7 mouse cellular contexts compared by ENCODE assay signal in the genomic region with DNA sequence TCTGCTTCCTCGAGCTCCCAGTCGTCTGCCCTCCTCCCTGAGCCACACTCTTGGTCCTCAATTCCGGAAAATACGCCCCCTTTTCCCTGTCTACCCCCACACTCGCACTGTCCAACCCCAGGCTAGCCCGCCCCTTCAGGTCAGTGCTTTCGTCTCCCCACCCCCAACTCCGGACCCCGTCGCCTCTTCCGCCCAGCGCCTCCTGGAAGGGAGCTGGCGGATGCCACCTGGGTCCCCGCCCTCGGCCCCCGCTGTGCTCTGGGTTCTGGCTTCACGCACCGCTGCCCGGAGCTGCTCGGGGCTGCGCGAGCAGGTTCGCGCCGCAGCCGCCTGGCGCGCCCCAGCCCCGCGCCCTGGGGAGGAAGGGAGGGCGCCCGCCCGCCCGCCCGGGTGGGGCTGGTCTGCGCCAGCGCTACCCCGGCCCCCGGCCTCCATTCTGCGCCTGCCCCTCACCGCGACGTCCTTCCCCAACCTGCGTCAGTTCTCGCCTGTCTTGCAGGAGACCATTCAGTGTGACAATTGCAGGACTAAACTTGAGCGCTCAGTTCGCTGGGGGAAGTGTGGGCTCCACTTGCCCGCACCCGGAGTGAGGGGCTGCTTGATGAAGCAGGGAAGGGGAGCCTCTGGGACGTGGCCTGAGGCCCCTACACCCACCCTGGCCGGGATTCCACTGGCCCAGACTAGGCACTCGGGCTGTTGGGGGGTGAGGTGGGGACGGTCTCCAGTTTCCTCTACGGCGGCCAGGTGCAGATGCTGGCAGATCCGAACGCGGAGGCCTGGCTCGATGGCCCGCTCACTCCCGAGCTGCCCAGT. TPM values are rescaled to one million over a fixed set of nuclear protein-coding genes. Genes with fewer than 3 reads are reported as not detected.
DNase-seq lines count a peak whose midpoint lies in the region; ATAC-seq and TF ChIP-seq lines count a peak whose summit lies in the region.

No protein-coding gene starts in this region.

- H3K4me2 ChIP-seq in forebrain, embryonic 12.5 days, result peak overlapping the region; percentile 97
- peak overlapping the region; percentile 97 for H3K4me2 ChIP-seq in hindbrain, embryonic 11.5 days (replicated peaks; ENCODE audit: low read depth, low read length)
- H3K4me2 ChIP-seq in limb, embryonic 14.5 days (replicated peaks; ENCODE audit: low read depth, low read length, severe bottlenecking), result peak overlapping the region; percentile 94
- peak overlapping the region; percentile 78 for H3K4me2 ChIP-seq in midbrain, embryonic 13.5 days (replicated peaks)

- DNase-seq in MN1 (ENCODE audit: low spot score), result peak; percentile 88
- DNase-seq in hindbrain, embryonic 11.5 days (ENCODE audit: low spot score), result peak; percentile 58
- peak; percentile 54 for DNase-seq in limb, embryonic 14.5 days (ENCODE audit: low spot score)
- DNase-seq in spleen, postnatal 4 days (ENCODE audit: low spot score in 2 of 2), result peak; percentile 78 to 88

- peaks cover 20% of the 10 kb centered on the region for H3K4me1 ChIP-seq in brown adipose tissue, adult 24 weeks (ENCODE audit: control insufficient read depth, insufficient read depth, insufficient read length, low read length)
- H3K4me1 ChIP-seq in forebrain, embryonic 12.5 days, result peaks cover 25% of the 10 kb centered on the region
- H3K4me1 ChIP-seq in hindbrain, embryonic 11.5 days (replicated peaks; ENCODE audit: control insufficient read depth, insufficient read depth, low read length), result peaks cover 10% of the 10 kb centered on the region
- H3K4me1 ChIP-seq in limb, embryonic 14.5 days (ENCODE audit: control insufficient read depth, insufficient read depth, low read length), result peaks cover 15% of the 10 kb centered on the region
- H3K4me1 ChIP-seq in midbrain, embryonic 13.5 days (replicated peaks), result peaks cover 29% of the 10 kb centered on the region

- H3K9ac ChIP-seq in forebrain, embryonic 12.5 days, result peak overlapping the region; percentile 65
- H3K9ac ChIP-seq in hindbrain, embryonic 11.5 days (ENCODE audit: low read depth, low read length), result peak overlapping the region; percentile 47; the same call in 1 of the 2 replicates
- H3K9ac ChIP-seq in limb, embryonic 14.5 days (ENCODE audit: low read depth, low read length, severe bottlenecking), result peak overlapping the region; percentile 68
- peak overlapping the region; percentile 51 for H3K9ac ChIP-seq in midbrain, embryonic 13.5 days (replicated peaks)

- ATAC-seq in forebrain, embryonic 12.5 days (ENCODE audit: low FRiP score), result peak; percentile 33
- peak; percentile 53 for ATAC-seq in hindbrain, embryonic 11.5 days (ENCODE audit: low FRiP score)
- peak; percentile 58 for ATAC-seq in limb, embryonic 14.5 days (ENCODE audit: low FRiP score, low read depth)
- ATAC-seq in midbrain, embryonic 13.5 days, result peak; percentile 24

- under 1% methylated on average over 53 of the region's 61 CpGs for WGBS in forebrain, embryonic 12.5 days
- under 1% methylated on average over 55 of the region's 61 CpGs for WGBS in hindbrain, embryonic 11.5 days
- under 1% methylated on average over 42 of the region's 61 CpGs for WGBS in limb, embryonic 14.5 days
- under 1% methylated on average over 47 of the region's 61 CpGs for WGBS in midbrain, embryonic 13.5 days

- no peaks in the 10 kb centered on the region for H3K9me3 ChIP-seq in forebrain, embryonic 12.5 days
- no peaks in the 10 kb centered on the region for H3K9me3 ChIP-seq in hindbrain, embryonic 11.5 days (ENCODE audit: control insufficient read depth, low read length)
- no peaks in the 10 kb centered on the region for H3K9me3 ChIP-seq in limb, embryonic 14.5 days (ENCODE audit: control insufficient read depth, low read length)
- no peaks in the 10 kb centered on the region for H3K9me3 ChIP-seq in midbrain, embryonic 13.5 days

- H3K4me3 ChIP-seq in brown adipose tissue, adult 24 weeks (ENCODE audit: insufficient read depth, low read depth, low read length), result peak overlapping the region; percentile 85
- peak overlapping the region; percentile 57 for H3K4me3 ChIP-seq in forebrain, embryonic 12.5 days (replicated peaks)
- peak overlapping the region; percentile 56 for H3K4me3 ChIP-seq in hindbrain, embryonic 11.5 days (ENCODE audit: low read depth, low read length)
- H3K4me3 ChIP-seq in limb, embryonic 14.5 days (replicated peaks; ENCODE audit: low read length), result peak overlapping the region; percentile 73
- peak overlapping the region; percentile 48 for H3K4me3 ChIP-seq in midbrain, embryonic 13.5 days (replicated peaks)

- peak overlapping the region; percentile 47 for H3K27ac ChIP-seq in brown adipose tissue, adult 24 weeks (replicated peaks; ENCODE audit: low read depth, low read length)
- H3K27ac ChIP-seq in forebrain, embryonic 12.5 days, result no peak overlapping the region
- H3K27ac ChIP-seq in hindbrain, embryonic 11.5 days (ENCODE audit: low read depth, low read length), result no peak overlapping the region
- peak overlapping the region; percentile 84 for H3K27ac ChIP-seq in limb, embryonic 14.5 days (replicated peaks; ENCODE audit: low read depth, low read length)
- H3K27ac ChIP-seq in midbrain, embryonic 13.5 days, result no peak overlapping the region

- peaks cover 53% of the 10 kb centered on the region for H3K27me3 ChIP-seq in forebrain, embryonic 12.5 days
- H3K27me3 ChIP-seq in hindbrain, embryonic 11.5 days (ENCODE audit: control insufficient read depth, insufficient read depth, low read length), result peaks cover 17% of the 10 kb centered on the region
- H3K27me3 ChIP-seq in limb, embryonic 14.5 days (ENCODE audit: control insufficient read depth, insufficient read depth, low read length), result no peaks in the 10 kb centered on the region
- H3K27me3 ChIP-seq in midbrain, embryonic 13.5 days, result peaks cover 35% of the 10 kb centered on the region

- no peaks in the 10 kb centered on the region for H3K36me3 ChIP-seq in forebrain, embryonic 12.5 days (replicated peaks)
- H3K36me3 ChIP-seq in hindbrain, embryonic 11.5 days (ENCODE audit: control insufficient read depth, insufficient read depth, low read length), result no peaks in the 10 kb centered on the region
- no peaks in the 10 kb centered on the region for H3K36me3 ChIP-seq in limb, embryonic 14.5 days (ENCODE audit: control insufficient read depth, insufficient read depth, low read length)
- no peaks in the 10 kb centered on the region for H3K36me3 ChIP-seq in midbrain, embryonic 13.5 days

- 0 out of 2 replicates have a peak, but pooled peaks have one; percentile 13 for TF ChIP-seq POLR2A in limb, embryonic 14.5 days (IDR thresholded peaks at IDR 0.05; ENCODE audit: borderline replicate concordance, extremely low read depth, insufficient read depth, insufficient read length)

RNA-seq across cellular contexts. Expression of gene Tfeb, which starts 1.4 kb away (rescaled TPM):
- 8.7 and 14.8 TPM in 2 replicates for polyA plus RNA-seq in brown adipose tissue, adult 24 weeks (2012; ENCODE audit: insufficient read depth, insufficient read length, missing spikeins)
- polyA plus RNA-seq in forebrain, embryonic 12.5 days (2016; fragmentation: Nextera tagmentation; extraction: Ambion mirVana), result 1.7 and 2.4 TPM in 2 replicates
- 2.5 TPM in 2 replicates for polyA plus RNA-seq in hindbrain, embryonic 11.5 days (2014; fragmentation: Nextera tagmentation; extraction: Ambion mirVana)
- 12.2 and 13.2 TPM in 2 replicates for polyA plus RNA-seq in limb, embryonic 14.5 days (2012; rRNA removed)
- polyA plus RNA-seq in limb, embryonic 14.5 days (2014; fragmentation: Nextera tagmentation; extraction: Ambion mirVana), result 10.6 and 11.5 TPM in 2 replicates
- polyA plus RNA-seq in midbrain, embryonic 13.5 days (2015; fragmentation: Nextera tagmentation; extraction: Ambion mirVana), result 1.8 and 2.0 TPM in 2 replicates

RNA-seq across cellular contexts. Expression of gene Pgc, which starts 11.6 kb away (rescaled TPM):
- polyA plus RNA-seq in brown adipose tissue, adult 24 weeks (2012; ENCODE audit: insufficient read depth, insufficient read length, missing spikeins), result not detected in 2 replicates
- polyA plus RNA-seq in forebrain, embryonic 12.5 days (2016; fragmentation: Nextera tagmentation; extraction: Ambion mirVana), result not detected in 2 replicates
- polyA plus RNA-seq in hindbrain, embryonic 11.5 days (2014; fragmentation: Nextera tagmentation; extraction: Ambion mirVana), result not detected in 2 replicates
- polyA plus RNA-seq in limb, embryonic 14.5 days (2012; rRNA removed), result 0.55 and 1.4 TPM in 2 replicates
- polyA plus RNA-seq in limb, embryonic 14.5 days (2014; fragmentation: Nextera tagmentation; extraction: Ambion mirVana), result 0.18 and 0.23 TPM in 2 replicates
- not detected in 2 replicates for polyA plus RNA-seq in midbrain, embryonic 13.5 days (2015; fragmentation: Nextera tagmentation; extraction: Ambion mirVana)

RNA-seq across cellular contexts. Expression of gene Prickle4, which starts 43.7 kb away (rescaled TPM):
- 3.5 and 3.6 TPM in 2 replicates for polyA plus RNA-seq in brown adipose tissue, adult 24 weeks (2012; ENCODE audit: insufficient read depth, insufficient read length, missing spikeins)
- polyA plus RNA-seq in forebrain, embryonic 12.5 days (2016; fragmentation: Nextera tagmentation; extraction: Ambion mirVana), result 0.91 and 1.0 TPM in 2 replicates
- 0.32 and 1.8 TPM in 2 replicates for polyA plus RNA-seq in hindbrain, embryonic 11.5 days (2014; fragmentation: Nextera tagmentation; extraction: Ambion mirVana)
- polyA plus RNA-seq in limb, embryonic 14.5 days (2012; rRNA removed), result 0.52 and 1.9 TPM in 2 replicates
- 1.3 TPM in 2 replicates for polyA plus RNA-seq in limb, embryonic 14.5 days (2014; fragmentation: Nextera tagmentation; extraction: Ambion mirVana)
- 1.0 TPM in 2 replicates for polyA plus RNA-seq in midbrain, embryonic 13.5 days (2015; fragmentation: Nextera tagmentation; extraction: Ambion mirVana)

RNA-seq across cellular contexts. Expression of gene Gm21981, which starts 44.0 kb away (rescaled TPM):
- polyA plus RNA-seq in brown adipose tissue, adult 24 weeks (2012; ENCODE audit: insufficient read depth, insufficient read length, missing spikeins), result 1.3 TPM in 1 of 2 replicates, not detected in the other
- 0.40 and 0.60 TPM in 2 replicates for polyA plus RNA-seq in forebrain, embryonic 12.5 days (2016; fragmentation: Nextera tagmentation; extraction: Ambion mirVana)
- 1.4 and 2.1 TPM in 2 replicates for polyA plus RNA-seq in hindbrain, embryonic 11.5 days (2014; fragmentation: Nextera tagmentation; extraction: Ambion mirVana)
- polyA plus RNA-seq in limb, embryonic 14.5 days (2012; rRNA removed), result 2.6 and 3.0 TPM in 2 replicates
- polyA plus RNA-seq in limb, embryonic 14.5 days (2014; fragmentation: Nextera tagmentation; extraction: Ambion mirVana), result 1.3 and 1.7 TPM in 2 replicates
- 0.62 and 0.66 TPM in 2 replicates for polyA plus RNA-seq in midbrain, embryonic 13.5 days (2015; fragmentation: Nextera tagmentation; extraction: Ambion mirVana)

RNA-seq across cellular contexts. Expression of gene Frs3, which starts 49.4 kb away (rescaled TPM):
- polyA plus RNA-seq in brown adipose tissue, adult 24 weeks (2012; ENCODE audit: insufficient read depth, insufficient read length, missing spikeins), result 1.3 and 3.4 TPM in 2 replicates
- 11.1 and 11.9 TPM in 2 replicates for polyA plus RNA-seq in forebrain, embryonic 12.5 days (2016; fragmentation: Nextera tagmentation; extraction: Ambion mirVana)
- 7.9 and 8.6 TPM in 2 replicates for polyA plus RNA-seq in hindbrain, embryonic 11.5 days (2014; fragmentation: Nextera tagmentation; extraction: Ambion mirVana)
- polyA plus RNA-seq in limb, embryonic 14.5 days (2012; rRNA removed), result 16.0 and 26.2 TPM in 2 replicates
- polyA plus RNA-seq in limb, embryonic 14.5 days (2014; fragmentation: Nextera tagmentation; extraction: Ambion mirVana), result 5.4 TPM in 2 replicates
- polyA plus RNA-seq in midbrain, embryonic 13.5 days (2015; fragmentation: Nextera tagmentation; extraction: Ambion mirVana), result 26.9 and 28.0 TPM in 2 replicates

Comparison
In these comparisons a context has a peak if more than half of its experiments do, and no peak if none do; other contexts are left out.
1. H3K27ac ChIP-seq: peak in brown adipose tissue, adult 24 weeks (single experiment) and limb, embryonic 14.5 days (single experiment); none in forebrain, embryonic 12.5 days (single experiment), hindbrain, embryonic 11.5 days (single experiment) and midbrain, embryonic 13.5 days (single experiment).
2. Peak in every context shown above with its lines, with median percentiles within 50 percentile points of each other: DNase-seq, H3K4me3 ChIP-seq, ATAC-seq, H3K4me2 ChIP-seq and H3K9ac ChIP-seq.